Mouse (Mus musculus): ENCODE measurements around the gene Olfr314. TPM values are rescaled to one million over a fixed set of nuclear protein-coding genes. Genes with fewer than 3 reads are reported as not detected.

Gene Olfr314
- polyA plus RNA-seq, 1 experiment from 2014 or later: not detected

Other genes with a start within 250 kb of the Olfr314 start
- not detected in 2 replicates for gene Olfr330, start 248.1 kb upstream of the Olfr314 start, polyA plus RNA-seq (2015; fragmentation: Nextera tagmentation; extraction: Ambion mirVana)
- not detected in 2 replicates for gene Olfr329-ps, start 236.5 kb upstream of the Olfr314 start, polyA plus RNA-seq (2015; fragmentation: Nextera tagmentation; extraction: Ambion mirVana)
- not detected in 2 replicates for gene Olfr328, start 227.3 kb upstream of the Olfr314 start, polyA plus RNA-seq (2015; fragmentation: Nextera tagmentation; extraction: Ambion mirVana)
- not detected in 2 replicates for gene Olfr224, start 212.4 kb upstream of the Olfr314 start, polyA plus RNA-seq (2015; fragmentation: Nextera tagmentation; extraction: Ambion mirVana)
- gene Olfr325, start 205.2 kb upstream of the Olfr314 start, polyA plus RNA-seq (2015; fragmentation: Nextera tagmentation; extraction: Ambion mirVana): not detected in 2 replicates
- gene Olfr324, start 187.8 kb upstream of the Olfr314 start, polyA plus RNA-seq (2015; fragmentation: Nextera tagmentation; extraction: Ambion mirVana): not detected in 2 replicates
- gene 2210407C18Rik, start 166.9 kb upstream of the Olfr314 start, polyA plus RNA-seq (2015; fragmentation: Nextera tagmentation; extraction: Ambion mirVana): not detected in 2 replicates
- gene Olfr323, start 152.5 kb upstream of the Olfr314 start, polyA plus RNA-seq (2015; fragmentation: Nextera tagmentation; extraction: Ambion mirVana): not detected in 2 replicates
- not detected in 2 replicates for gene Trim58, start 142.5 kb upstream of the Olfr314 start, polyA plus RNA-seq (2015; fragmentation: Nextera tagmentation; extraction: Ambion mirVana)
- gene Olfr322, start 124.2 kb upstream of the Olfr314 start, polyA plus RNA-seq (2015; fragmentation: Nextera tagmentation; extraction: Ambion mirVana): not detected in 2 replicates
- not detected in 2 replicates for gene Olfr320, start 101.9 kb upstream of the Olfr314 start, polyA plus RNA-seq (2015; fragmentation: Nextera tagmentation; extraction: Ambion mirVana)
- gene Olfr319, start 83.8 kb upstream of the Olfr314 start, polyA plus RNA-seq (2015; fragmentation: Nextera tagmentation; extraction: Ambion mirVana): not detected in 2 replicates
- not detected in 2 replicates for gene Olfr318, start 58.9 kb upstream of the Olfr314 start, polyA plus RNA-seq (2015; fragmentation: Nextera tagmentation; extraction: Ambion mirVana)
- not detected in 2 replicates for gene Olfr317, start 43.7 kb upstream of the Olfr314 start, polyA plus RNA-seq (2015; fragmentation: Nextera tagmentation; extraction: Ambion mirVana)
- gene Olfr316, start 30.2 kb upstream of the Olfr314 start, polyA plus RNA-seq (2015; fragmentation: Nextera tagmentation; extraction: Ambion mirVana): not detected in 2 replicates
- gene Olfr315, start 9.8 kb upstream of the Olfr314 start, polyA plus RNA-seq (2015; fragmentation: Nextera tagmentation; extraction: Ambion mirVana): not detected in 2 replicates
- not detected in 2 replicates for gene Fam183b, start 19.0 kb downstream of the Olfr314 start, polyA plus RNA-seq (2015; fragmentation: Nextera tagmentation; extraction: Ambion mirVana)
- gene Olfr313, start 32.0 kb downstream of the Olfr314 start, polyA plus RNA-seq (2015; fragmentation: Nextera tagmentation; extraction: Ambion mirVana): not detected in 2 replicates
- not detected in 2 replicates for gene Olfr312, start 46.3 kb downstream of the Olfr314 start, polyA plus RNA-seq (2015; fragmentation: Nextera tagmentation; extraction: Ambion mirVana)
- gene Olfr311, start 56.3 kb downstream of the Olfr314 start, polyA plus RNA-seq (2015; fragmentation: Nextera tagmentation; extraction: Ambion mirVana): not detected in 2 replicates
- gene Gm12258, start 64.2 kb downstream of the Olfr314 start, polyA plus RNA-seq (2015; fragmentation: Nextera tagmentation; extraction: Ambion mirVana): 8.2 and 8.9 TPM in 2 replicates
- gene 2810021J22Rik, start 84.3 kb downstream of the Olfr314 start, polyA plus RNA-seq (2015; fragmentation: Nextera tagmentation; extraction: Ambion mirVana): 7.2 and 9.1 TPM in 2 replicates
- gene Zfp39, start 121.3 kb downstream of the Olfr314 start, polyA plus RNA-seq (2015; fragmentation: Nextera tagmentation; extraction: Ambion mirVana): 6.2 and 6.8 TPM in 2 replicates
- 0.19 TPM in 1 of 2 replicates, not detected in the other for gene Btnl10, start 135.0 kb downstream of the Olfr314 start, polyA plus RNA-seq (2015; fragmentation: Nextera tagmentation; extraction: Ambion mirVana)
- 202 and 230 TPM in 2 replicates for gene Rnf187, start 156.0 kb downstream of the Olfr314 start, polyA plus RNA-seq (2015; fragmentation: Nextera tagmentation; extraction: Ambion mirVana)
- gene Hist3h2ba, start 166.0 kb downstream of the Olfr314 start, polyA plus RNA-seq (2015; fragmentation: Nextera tagmentation; extraction: Ambion mirVana): 12.6 and 31.7 TPM in 2 replicates
- 24.8 and 26.9 TPM in 2 replicates for gene Hist3h2a, start 171.7 kb downstream of the Olfr314 start, polyA plus RNA-seq (2015; fragmentation: Nextera tagmentation; extraction: Ambion mirVana)
- gene Trim17, start 171.7 kb downstream of the Olfr314 start, polyA plus RNA-seq (2015; fragmentation: Nextera tagmentation; extraction: Ambion mirVana): 0.60 and 0.62 TPM in 2 replicates
- gene Trim11, start 195.1 kb downstream of the Olfr314 start, polyA plus RNA-seq (2015; fragmentation: Nextera tagmentation; extraction: Ambion mirVana): 20.4 and 23.9 TPM in 2 replicates